Mouse (Mus musculus): ENCODE measurements at regions not wholly inside any gene's neighbourhood (a gene's known extent, or its start where the extent isn't known, plus 50 kb on each side); places are given as distances from the start of the nearest gene placed in this dataset.

DNA sequence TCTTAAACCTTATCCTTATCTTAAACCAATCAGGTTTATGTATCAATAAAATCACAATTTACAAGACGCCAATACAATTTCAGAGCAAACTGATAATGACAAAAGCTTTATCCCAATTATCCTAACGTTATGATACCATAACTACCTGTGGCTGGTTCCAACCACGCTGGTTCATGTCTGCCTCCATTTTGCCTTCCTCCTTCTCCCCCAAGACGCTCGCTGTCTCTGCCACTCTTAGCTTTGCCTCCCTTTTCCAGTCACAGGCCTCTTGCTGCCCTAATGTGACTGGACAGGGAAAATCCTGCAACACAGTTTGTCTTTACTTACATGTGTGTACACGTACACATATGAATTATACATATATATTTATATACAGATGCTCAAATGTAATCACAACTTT lies 101.3 kb upstream of the Cpm start:
- Histone ChIP-seq H3K27ac (ENCODE audit: low read depth) (no peak overlapping the region), H3K4me2 (ENCODE audit: low read length) (no peak overlapping the region), H3K4me3 (ENCODE audit: low read depth, low read length) (no peak overlapping the region), H3K9ac (ENCODE audit: low read length) (no peak overlapping the region), H3K27me3 (replicated peaks; ENCODE audit: control insufficient read depth, insufficient read depth, low read length) (no peaks in the 10 kb centered on the region), H3K4me1 (replicated peaks; ENCODE audit: control insufficient read depth, insufficient read depth, low read length) (no peaks in the 10 kb centered on the region), H3K36me3 (ENCODE audit: control insufficient read depth, insufficient read depth, low read length) (no peaks in the 10 kb centered on the region), H3K9me3 (ENCODE audit: control insufficient read depth, low read length) (no peaks in the 10 kb centered on the region)
- 85% methylated on average over 6 of the region's 6 CpGs for WGBS
- DNase-seq (ENCODE audit: low spot score) (no peak), ATAC-seq (replicated peaks; ENCODE audit: low FRiP score, low TSS enrichment, low read depth) (no peak)

DNA sequence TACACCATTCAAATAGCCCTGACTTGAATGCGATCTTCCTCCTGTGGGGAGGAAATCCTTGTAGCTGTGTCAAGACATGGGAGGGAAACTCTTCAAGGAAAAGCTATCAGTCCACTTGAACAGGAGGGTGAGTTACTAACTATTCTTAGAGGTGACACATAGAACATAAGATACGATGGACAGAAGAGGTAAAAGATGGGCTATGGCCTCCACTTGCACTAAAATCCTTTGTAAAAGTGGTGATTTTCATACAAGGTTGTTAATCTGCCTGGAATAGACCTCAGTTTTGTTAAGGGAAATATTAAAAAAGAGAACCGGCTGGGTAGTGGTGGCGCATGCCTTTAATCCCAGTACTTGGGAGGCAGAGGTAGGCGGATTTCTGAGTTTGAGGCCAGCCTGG lies 102.1 kb upstream of the Cpm start:
- Histone ChIP-seq H3K4me3 (ENCODE audit: low read depth, low read length) (no peak overlapping the region), H3K9me3 (ENCODE audit: control insufficient read depth, low read length) (no peaks in the 10 kb centered on the region), H3K27ac (ENCODE audit: low read depth) (no peak overlapping the region), H3K4me2 (ENCODE audit: low read length) (no peak overlapping the region), H3K9ac (ENCODE audit: low read length) (no peak overlapping the region), H3K4me1 (replicated peaks; ENCODE audit: control insufficient read depth, insufficient read depth, low read length) (no peaks in the 10 kb centered on the region), H3K27me3 (replicated peaks; ENCODE audit: control insufficient read depth, insufficient read depth, low read length) (no peaks in the 10 kb centered on the region), H3K36me3 (ENCODE audit: control insufficient read depth, insufficient read depth, low read length) (no peaks in the 10 kb centered on the region)
- WGBS: 95% methylated on average over 5 of the region's 5 CpGs
- DNase-seq (ENCODE audit: low spot score) (no peak), ATAC-seq (replicated peaks; ENCODE audit: low FRiP score, low TSS enrichment, low read depth) (no peak)

DNA sequence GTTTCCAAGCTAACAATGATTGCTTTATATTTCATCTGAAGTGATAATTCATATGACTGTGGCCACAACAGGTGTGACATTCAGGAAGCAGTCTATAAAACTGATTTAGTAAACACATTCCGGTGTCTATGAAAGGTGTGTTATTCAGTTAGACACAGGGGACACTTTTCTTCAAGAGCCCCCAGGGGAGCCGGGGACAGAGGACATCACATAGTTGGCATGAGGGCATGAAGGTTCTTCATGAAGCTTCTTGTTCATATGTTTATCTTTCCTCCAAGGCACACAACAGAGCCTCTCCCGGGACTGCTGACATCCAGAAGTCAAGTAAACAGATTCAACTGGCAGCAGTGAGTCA lies 102.5 kb upstream of the Cpm start:
- Histone ChIP-seq H3K4me1 (replicated peaks; ENCODE audit: control insufficient read depth, insufficient read depth, low read length) (no peaks in the 10 kb centered on the region), H3K36me3 (ENCODE audit: control insufficient read depth, insufficient read depth, low read length) (no peaks in the 10 kb centered on the region), H3K27me3 (replicated peaks; ENCODE audit: control insufficient read depth, insufficient read depth, low read length) (no peaks in the 10 kb centered on the region), H3K9ac (ENCODE audit: low read length) (no peak overlapping the region), H3K4me2 (ENCODE audit: low read length) (no peak overlapping the region), H3K27ac (ENCODE audit: low read depth) (no peak overlapping the region), H3K9me3 (ENCODE audit: control insufficient read depth, low read length) (no peaks in the 10 kb centered on the region), H3K4me3 (ENCODE audit: low read depth, low read length) (no peak overlapping the region)
- ATAC-seq (replicated peaks; ENCODE audit: low FRiP score, low TSS enrichment, low read depth): no peak
- no peak for DNase-seq (ENCODE audit: low spot score)
- 58% methylated on average over 3 of the region's 3 CpGs for WGBS

DNA sequence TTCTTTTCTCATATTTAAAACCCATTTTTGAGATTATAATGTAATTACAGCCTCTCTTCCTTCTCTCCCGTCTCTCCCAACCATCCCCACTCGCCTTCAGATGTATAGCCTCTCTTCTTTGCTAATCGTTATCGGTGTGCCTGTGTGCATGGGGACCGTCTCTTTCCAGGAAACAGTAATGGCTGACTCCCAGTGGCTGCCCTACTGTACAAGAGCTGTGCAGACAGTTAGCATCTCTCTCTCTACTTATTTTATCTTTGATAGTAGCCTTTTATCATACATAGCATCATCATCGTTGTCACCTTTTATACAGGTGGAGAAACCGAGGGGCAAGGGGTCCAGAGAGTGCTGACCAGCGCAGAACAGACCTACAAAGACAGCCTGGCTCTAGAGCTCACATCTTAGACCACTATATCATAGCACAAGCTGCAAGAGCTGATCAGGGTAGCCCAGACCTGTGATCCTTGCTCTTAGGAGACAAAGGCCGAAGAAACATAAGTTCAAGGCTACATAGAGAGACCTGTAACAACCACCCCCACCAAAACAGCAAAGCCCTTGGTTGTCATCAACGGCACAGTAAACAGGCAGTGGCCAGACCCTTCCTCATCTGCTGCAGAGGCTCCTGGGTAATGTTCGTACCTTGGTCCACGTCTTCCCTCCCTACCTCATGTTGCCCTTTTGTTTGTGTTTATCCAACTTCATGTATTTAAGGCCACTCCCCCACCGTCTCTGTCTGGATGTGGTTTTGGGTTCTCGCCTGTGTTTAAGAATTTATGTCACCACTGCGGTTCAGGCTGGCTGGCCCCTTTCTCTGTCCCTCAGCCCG lies 103.1 kb upstream of the Cpm start:
- H3K4me1 ChIP-seq (replicated peaks; ENCODE audit: control insufficient read depth, insufficient read depth, low read length): no peaks in the 10 kb centered on the region
- no peak overlapping the region for H3K9ac ChIP-seq (ENCODE audit: low read length)
- H3K9me3 ChIP-seq (ENCODE audit: control insufficient read depth, low read length): no peaks in the 10 kb centered on the region
- WGBS: 78% methylated on average over 16 of the region's 16 CpGs
- DNase-seq (ENCODE audit: low spot score) (no peak), ATAC-seq (replicated peaks; ENCODE audit: low FRiP score, low TSS enrichment, low read depth) (no peak)
- H3K4me3 ChIP-seq (ENCODE audit: low read depth, low read length): no peak overlapping the region
- H3K36me3 ChIP-seq (ENCODE audit: control insufficient read depth, insufficient read depth, low read length): no peaks in the 10 kb centered on the region
- H3K27ac ChIP-seq (ENCODE audit: low read depth): no peak overlapping the region
- H3K4me2 ChIP-seq (ENCODE audit: low read length): no peak overlapping the region
- no peaks in the 10 kb centered on the region for H3K27me3 ChIP-seq (replicated peaks; ENCODE audit: control insufficient read depth, insufficient read depth, low read length)

DNA sequence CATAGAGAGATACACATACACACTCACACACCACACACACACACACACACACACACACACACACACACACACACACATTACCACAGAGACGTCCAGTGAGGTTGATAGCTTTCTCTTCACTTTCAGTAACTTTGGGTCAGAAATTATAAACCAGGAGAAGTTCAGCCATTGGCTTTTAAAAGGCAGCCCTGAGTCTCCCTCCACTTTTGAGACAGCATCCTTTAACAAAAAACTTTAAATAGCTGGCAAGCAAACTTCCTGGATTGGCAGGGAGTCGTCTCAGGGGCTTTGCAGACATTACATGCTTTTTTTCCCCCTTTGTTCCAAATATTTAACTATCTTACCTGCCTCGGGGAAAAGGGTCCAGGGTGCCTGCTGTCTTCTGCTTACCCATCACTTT lies 103.7 kb upstream of the Cpm start:
- Histone ChIP-seq H3K9me3 (ENCODE audit: control insufficient read depth, low read length) (no peaks in the 10 kb centered on the region), H3K9ac (ENCODE audit: low read length) (no peak overlapping the region), H3K4me3 (ENCODE audit: low read depth, low read length) (no peak overlapping the region), H3K27me3 (replicated peaks; ENCODE audit: control insufficient read depth, insufficient read depth, low read length) (no peaks in the 10 kb centered on the region), H3K4me1 (replicated peaks; ENCODE audit: control insufficient read depth, insufficient read depth, low read length) (no peaks in the 10 kb centered on the region), H3K36me3 (ENCODE audit: control insufficient read depth, insufficient read depth, low read length) (no peaks in the 10 kb centered on the region), H3K4me2 (ENCODE audit: low read length) (no peak overlapping the region), H3K27ac (ENCODE audit: low read depth) (no peak overlapping the region)
- 32% methylated on average over 3 of the region's 3 CpGs for WGBS
- DNase-seq (ENCODE audit: low spot score) (no peak), ATAC-seq (replicated peaks; ENCODE audit: low FRiP score, low TSS enrichment, low read depth) (no peak)

DNA sequence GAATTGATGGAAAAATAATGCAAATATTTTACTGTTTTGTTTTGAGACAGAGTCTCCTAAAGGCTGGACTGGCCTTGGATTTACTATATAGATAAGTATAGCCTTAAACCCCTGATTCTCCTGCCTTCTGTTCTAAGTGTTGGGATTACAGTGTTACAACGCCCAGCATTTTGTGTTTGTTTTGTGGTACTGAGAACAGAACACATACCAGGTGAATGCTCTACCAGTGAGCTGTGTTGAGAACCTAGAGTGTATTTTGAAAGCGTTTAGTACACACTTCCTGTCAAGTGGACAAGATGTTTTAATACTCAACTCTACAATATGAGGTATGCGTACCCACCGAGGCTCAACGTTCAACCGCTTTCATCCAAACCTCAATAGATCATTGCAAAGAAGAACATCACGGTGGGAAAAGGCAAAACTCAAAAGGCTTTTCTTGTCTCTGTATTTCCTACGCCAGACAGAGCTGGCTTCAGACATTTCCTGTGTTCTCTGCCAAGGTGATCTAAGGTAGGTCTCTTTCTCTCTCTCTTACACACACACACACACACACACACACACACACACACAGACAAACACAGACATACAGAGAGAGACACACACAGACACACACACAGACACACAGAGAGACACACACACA lies 104.3 kb upstream of the Cpm start:
- no peak overlapping the region for H3K4me3 ChIP-seq (ENCODE audit: low read depth, low read length)
- H3K27ac ChIP-seq (ENCODE audit: low read depth): no peak overlapping the region
- H3K4me1 ChIP-seq (replicated peaks; ENCODE audit: control insufficient read depth, insufficient read depth, low read length): no peaks in the 10 kb centered on the region
- H3K4me2 ChIP-seq (ENCODE audit: low read length): no peak overlapping the region
- H3K36me3 ChIP-seq (ENCODE audit: control insufficient read depth, insufficient read depth, low read length): no peaks in the 10 kb centered on the region
- DNase-seq (ENCODE audit: low spot score): no peak
- WGBS: 71% methylated on average over 8 of the region's 8 CpGs
- no peak overlapping the region for H3K9ac ChIP-seq (ENCODE audit: low read length)
- H3K27me3 ChIP-seq (replicated peaks; ENCODE audit: control insufficient read depth, insufficient read depth, low read length): no peaks in the 10 kb centered on the region
- ATAC-seq (replicated peaks; ENCODE audit: low FRiP score, low TSS enrichment, low read depth): no peak
- H3K9me3 ChIP-seq (ENCODE audit: control insufficient read depth, low read length): no peaks in the 10 kb centered on the region

DNA sequence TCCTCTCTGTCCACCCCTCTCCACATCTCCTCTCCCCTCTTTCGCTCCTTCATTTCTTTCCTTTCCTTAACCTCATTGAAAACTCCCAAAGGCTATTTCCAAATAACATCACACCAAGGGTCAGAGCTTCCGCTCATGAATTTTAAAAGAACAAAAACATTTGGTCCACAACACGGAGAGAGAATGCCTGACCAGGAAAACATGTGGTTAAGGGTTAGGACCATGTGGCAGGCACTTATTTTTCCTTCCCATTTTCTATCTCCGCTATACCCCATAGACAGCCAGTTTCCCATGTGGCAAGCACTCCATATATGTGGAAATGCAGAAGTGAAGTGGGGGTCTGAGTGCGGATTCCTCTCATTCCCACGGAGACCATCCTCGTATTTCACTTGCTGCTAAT lies 105.2 kb upstream of the Cpm start:
- H3K4me1 ChIP-seq (replicated peaks; ENCODE audit: control insufficient read depth, insufficient read depth, low read length): no peaks in the 10 kb centered on the region
- ATAC-seq (replicated peaks; ENCODE audit: low FRiP score, low TSS enrichment, low read depth): no peak
- H3K4me2 ChIP-seq (ENCODE audit: low read length): no peak overlapping the region
- H3K9me3 ChIP-seq (ENCODE audit: control insufficient read depth, low read length): no peaks in the 10 kb centered on the region
- no peaks in the 10 kb centered on the region for H3K36me3 ChIP-seq (ENCODE audit: control insufficient read depth, insufficient read depth, low read length)
- H3K27ac ChIP-seq (ENCODE audit: low read depth): no peak overlapping the region
- no peak overlapping the region for H3K4me3 ChIP-seq (ENCODE audit: low read depth, low read length)
- no peak for DNase-seq (ENCODE audit: low spot score)
- H3K9ac ChIP-seq (ENCODE audit: low read length): no peak overlapping the region
- H3K27me3 ChIP-seq (replicated peaks; ENCODE audit: control insufficient read depth, insufficient read depth, low read length): no peaks in the 10 kb centered on the region
- 82% methylated on average over 7 of the region's 7 CpGs for WGBS

DNA sequence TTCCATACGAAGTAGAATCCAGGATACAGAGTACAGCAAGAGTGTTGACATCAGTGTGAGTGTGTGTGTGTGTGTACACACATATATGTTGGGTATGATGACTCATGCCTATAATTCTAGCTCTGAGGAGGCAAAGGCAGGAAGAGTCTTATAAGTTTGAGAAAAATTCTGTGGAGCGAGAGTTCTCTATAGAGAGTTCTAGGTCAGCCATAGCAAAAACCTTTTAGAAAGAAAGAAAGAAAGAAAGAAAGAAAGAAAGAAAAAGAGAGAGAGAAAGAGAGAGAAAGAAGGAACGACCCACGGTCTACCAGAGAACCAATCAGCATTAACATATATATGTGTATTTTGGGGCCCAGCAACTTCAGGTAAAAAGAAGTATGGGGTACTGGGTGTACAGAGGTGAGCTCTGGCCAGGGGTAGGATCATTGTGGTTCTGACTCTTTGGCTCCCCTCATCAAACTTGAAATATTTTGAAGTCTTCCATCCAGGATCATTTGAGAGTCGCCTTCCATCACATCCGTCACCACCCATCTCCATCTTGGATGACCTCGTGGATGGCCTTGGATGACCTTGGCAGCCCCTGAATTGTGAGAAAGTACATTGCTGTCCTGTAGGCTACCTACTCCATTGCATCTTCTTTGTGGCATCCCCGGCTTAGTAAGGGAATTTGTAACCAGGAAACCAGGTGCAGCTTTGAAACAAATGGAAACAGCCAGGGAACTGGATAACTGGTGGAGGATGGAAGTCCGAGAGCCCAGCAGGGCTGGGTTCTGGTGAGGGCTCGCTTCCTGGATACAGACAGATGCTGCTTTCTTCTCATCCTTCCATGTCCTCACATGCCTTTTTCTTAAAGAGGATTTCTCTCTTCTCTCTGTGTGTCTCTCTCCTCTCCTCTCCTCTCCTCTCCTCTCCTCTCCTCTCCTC lies 106.1 kb upstream of the Cpm start:
- ATAC-seq (replicated peaks; ENCODE audit: low FRiP score, low TSS enrichment, low read depth) (no peak), DNase-seq (ENCODE audit: low spot score) (no peak)
- WGBS: 89% methylated on average over 10 of the region's 10 CpGs
- no peak overlapping the region for H3K4me3 ChIP-seq (ENCODE audit: low read depth, low read length)
- H3K4me1 ChIP-seq (replicated peaks; ENCODE audit: control insufficient read depth, insufficient read depth, low read length): no peaks in the 10 kb centered on the region
- no peaks in the 10 kb centered on the region for H3K36me3 ChIP-seq (ENCODE audit: control insufficient read depth, insufficient read depth, low read length)
- no peaks in the 10 kb centered on the region for H3K9me3 ChIP-seq (ENCODE audit: control insufficient read depth, low read length)
- H3K9ac ChIP-seq (ENCODE audit: low read length): no peak overlapping the region
- H3K4me2 ChIP-seq (ENCODE audit: low read length): no peak overlapping the region
- no peaks in the 10 kb centered on the region for H3K27me3 ChIP-seq (replicated peaks; ENCODE audit: control insufficient read depth, insufficient read depth, low read length)
- no peak overlapping the region for H3K27ac ChIP-seq (ENCODE audit: low read depth)

Measured in intestine, embryonic 14.5 days (tissue).